Mouse (Mus musculus): ENCODE results near the gene Efnb3. TPM values are rescaled to one million over a fixed set of nuclear protein-coding genes. Genes with fewer than 3 reads are reported as not detected.

Efnb3 gene
- polyA plus RNA-seq, 1 experiment from 2014 or later, result 57.0 TPM

- H3K9ac ChIP-seq, result peak overlapping the region; percentile 71
- no peaks in the 10 kb centered on the region for H3K27me3 ChIP-seq
- under 1% methylated on average over 8 of the region's 8 CpGs for WGBS
- H3K4me2 ChIP-seq (replicated peaks), result peak overlapping the region; percentile 68
- H3K27ac ChIP-seq, result peak overlapping the region; percentile 95
- no peak for ATAC-seq (ENCODE audit: insufficient number of reproducible peaks, insufficient read depth, low FRiP score, low TSS enrichment)
- H3K4me1 ChIP-seq, result peaks cover 24% of the 10 kb centered on the region
- no peaks in the 10 kb centered on the region for H3K9me3 ChIP-seq
- peak overlapping the region; percentile 72 for H3K4me3 ChIP-seq
- H3K36me3 ChIP-seq, result peaks cover 11% of the 10 kb centered on the region
These were observed 21.8 kb upstream of the Efnb3 start for GRCm38 (mm10) chr11:69581814-69582213.

DNA sequence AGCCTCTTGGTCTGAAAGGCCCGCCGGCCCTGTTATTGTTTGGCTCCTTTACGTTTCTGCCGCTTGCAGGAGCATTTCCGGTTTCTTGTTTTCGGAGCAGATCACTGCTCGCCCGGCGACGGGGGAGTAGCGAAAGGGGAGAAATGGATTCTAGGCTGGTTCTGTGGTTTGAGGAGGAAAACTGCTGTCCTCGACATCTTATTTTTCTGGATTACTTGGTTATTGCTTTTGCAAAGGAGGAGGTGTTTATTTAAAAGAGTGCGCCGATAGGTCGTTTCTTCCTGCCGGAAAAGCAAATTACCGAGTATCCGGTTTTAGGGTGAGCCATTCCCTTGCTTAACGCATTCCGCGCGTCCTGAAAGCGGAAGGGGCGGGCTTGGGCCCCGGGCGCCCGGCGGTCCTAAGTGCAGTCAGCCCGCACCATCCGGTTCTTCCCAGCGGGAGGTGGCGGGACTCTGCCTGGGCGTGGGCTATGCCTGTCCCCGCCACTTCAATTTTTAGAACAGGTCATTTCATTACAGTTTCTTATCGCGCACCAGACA is 21.2 kb upstream of the Efnb3 start:
- Histone ChIP-seq H3K4me1 (peaks cover 27% of the 10 kb centered on the region), H3K27me3 (no peaks in the 10 kb centered on the region), H3K9ac (peak overlapping the region; percentile 71), H3K9me3 (no peaks in the 10 kb centered on the region), H3K4me3 (peak overlapping the region; percentile 72), H3K4me2 (replicated peaks) (peak overlapping the region; percentile 68), H3K36me3 (peaks cover 7% of the 10 kb centered on the region; the same call in 1 of the 2 replicates), H3K27ac (peak overlapping the region; percentile 95)
- WGBS, result under 1% methylated on average over 36 of the region's 36 CpGs
- peak; percentile 78 for ATAC-seq (ENCODE audit: insufficient number of reproducible peaks, insufficient read depth, low FRiP score, low TSS enrichment)

GRCm38 (mm10) chr11:69580572-69581146 is 20.7 kb upstream of the Efnb3 start:
- WGBS, result under 1% methylated on average over 25 of the region's 25 CpGs
- peaks cover 7% of the 10 kb centered on the region; the same call in 1 of the 2 replicates for H3K36me3 ChIP-seq
- H3K9me3 ChIP-seq, result no peaks in the 10 kb centered on the region
- peak; percentile 8; the same call in 1 of the 2 replicates for ATAC-seq (ENCODE audit: insufficient number of reproducible peaks, insufficient read depth, low FRiP score, low TSS enrichment)
- H3K27ac ChIP-seq, result peak overlapping the region; percentile 95
- H3K4me3 ChIP-seq, result peak overlapping the region; percentile 72
- peaks cover 30% of the 10 kb centered on the region for H3K4me1 ChIP-seq
- peak overlapping the region; percentile 71 for H3K9ac ChIP-seq
- H3K27me3 ChIP-seq, result no peaks in the 10 kb centered on the region
- peak overlapping the region; percentile 68 for H3K4me2 ChIP-seq (replicated peaks)

DNA sequence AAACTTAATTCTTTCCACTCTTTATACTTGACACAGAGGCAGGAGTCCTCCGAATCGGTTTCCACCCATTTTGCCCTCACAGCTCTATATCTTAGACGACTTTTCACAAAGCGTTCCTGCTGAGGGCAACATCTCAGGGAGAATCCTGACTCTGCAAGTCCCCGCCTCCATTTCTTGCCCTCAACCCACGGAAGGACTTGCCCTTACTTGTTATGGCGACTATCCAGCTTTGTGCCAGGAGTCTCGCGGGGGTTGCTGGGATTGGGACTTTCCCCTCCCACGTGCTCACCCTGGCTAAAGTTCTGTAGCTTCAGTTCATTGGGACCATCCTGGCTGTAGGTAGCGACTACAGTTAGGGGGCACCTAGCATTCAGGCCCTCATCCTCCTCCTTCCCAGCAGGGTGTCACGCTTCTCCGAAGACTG is 20.1 kb upstream of the Efnb3 start, which contains the start of the genes Wrap53 and Trp53:
Gene Wrap53 (minus strand): TSS at position 165 of the 424 bp plus-strand sequence.
Gene Trp53 (plus strand): TSS at position 269 of the 424 bp plus-strand sequence.
- ATAC-seq (ENCODE audit: insufficient number of reproducible peaks, insufficient read depth, low FRiP score, low TSS enrichment), result peak; percentile 25; the same call in 1 of the 2 replicates
- H3K9ac ChIP-seq, result peak within 1 kb of the TSS; percentile 85
- H3K27me3 ChIP-seq, result no peaks in the 10 kb centered on the region
- peaks cover 32% of the 10 kb centered on the region for H3K4me1 ChIP-seq
- H3K9me3 ChIP-seq, result no peaks in the 10 kb centered on the region
- peak within 1 kb of the TSS; percentile 95 for H3K27ac ChIP-seq
- under 1% methylated on average over 13 of the region's 13 CpGs for WGBS
- H3K4me3 ChIP-seq, result peak within 1 kb of the TSS; percentile 72
- peak within 1 kb of the TSS; percentile 88 for H3K4me2 ChIP-seq (replicated peaks)
- peaks cover 7% of the 10 kb centered on the region; the same call in 1 of the 2 replicates for H3K36me3 ChIP-seq

GRCm38 (mm10) chr11:69579128-69580017 is 19.4 kb upstream of the Efnb3 start:
- peak; percentile 88 for ATAC-seq (ENCODE audit: insufficient number of reproducible peaks, insufficient read depth, low FRiP score, low TSS enrichment)
- peak overlapping the region; percentile 72 for H3K4me3 ChIP-seq
- peak overlapping the region; percentile 88 for H3K4me2 ChIP-seq (replicated peaks)
- no peaks in the 10 kb centered on the region for H3K9me3 ChIP-seq
- H3K27ac ChIP-seq, result peak overlapping the region; percentile 95
- 2% methylated on average over 39 of the region's 39 CpGs for WGBS
- H3K9ac ChIP-seq, result peak overlapping the region; percentile 85
- H3K27me3 ChIP-seq, result no peaks in the 10 kb centered on the region
- peaks cover 5% of the 10 kb centered on the region; the same call in 1 of the 2 replicates for H3K36me3 ChIP-seq
- H3K4me1 ChIP-seq, result peaks cover 34% of the 10 kb centered on the region

DNA sequence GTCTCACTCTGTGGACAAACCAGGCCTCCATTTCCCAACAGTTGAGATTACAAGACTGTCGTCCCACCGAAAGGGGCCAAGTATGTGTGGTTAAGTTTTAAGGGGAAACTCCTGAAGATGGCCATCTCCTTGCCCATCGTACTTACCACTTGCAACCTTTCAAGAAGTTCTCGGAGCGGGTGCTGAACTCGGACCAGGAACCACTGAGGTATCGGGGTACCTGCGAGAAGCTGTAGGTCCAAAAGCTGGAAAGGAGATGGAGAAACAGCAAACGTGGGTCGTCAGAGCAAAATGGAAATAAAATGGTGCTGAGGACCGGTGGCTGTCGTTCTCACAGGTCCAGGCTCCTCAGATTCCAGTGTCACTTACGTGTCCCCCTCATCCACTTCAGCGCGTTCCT is 18.3 kb upstream of the Efnb3 start:
- H3K9me3 ChIP-seq, result no peaks in the 10 kb centered on the region
- H3K36me3 ChIP-seq, result peaks cover 14% of the 10 kb centered on the region; the same call in 1 of the 2 replicates
- peaks cover 34% of the 10 kb centered on the region for H3K4me1 ChIP-seq
- ATAC-seq (ENCODE audit: insufficient number of reproducible peaks, insufficient read depth, low FRiP score, low TSS enrichment), result no peak
- H3K27ac ChIP-seq, result peak overlapping the region; percentile 80
- peak overlapping the region; percentile 88 for H3K4me2 ChIP-seq (replicated peaks)
- H3K4me3 ChIP-seq, result peak overlapping the region; percentile 72
- 12% methylated on average over 15 of the region's 15 CpGs for WGBS
- H3K9ac ChIP-seq, result peak overlapping the region; percentile 85
- H3K27me3 ChIP-seq, result no peaks in the 10 kb centered on the region

DNA sequence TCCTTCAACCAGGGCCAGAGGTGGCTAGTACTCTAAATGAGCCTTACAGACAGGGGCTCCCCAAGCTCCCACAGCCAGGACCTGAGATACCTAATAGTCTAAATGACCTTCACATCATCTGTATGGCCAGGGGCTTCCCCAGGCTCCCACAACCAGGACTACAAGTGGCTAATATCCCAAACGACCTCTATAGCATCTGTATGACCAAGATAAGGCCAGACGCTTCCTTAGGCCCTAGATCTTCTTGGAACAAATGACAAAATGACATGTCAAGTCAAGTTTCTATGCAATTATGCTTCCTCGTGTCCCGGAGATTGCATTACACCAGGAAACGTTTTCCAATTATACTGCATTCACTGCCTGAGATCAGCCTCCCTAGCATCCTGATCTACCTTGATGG is 16.3 kb upstream of the Efnb3 start:
- Histone ChIP-seq H3K4me1 (peaks cover 26% of the 10 kb centered on the region), H3K9ac (no peak overlapping the region), H3K27ac (no peak overlapping the region), H3K9me3 (no peaks in the 10 kb centered on the region), H3K4me2 (replicated peaks) (0 out of 2 replicates have a peak overlapping the region, but pooled peaks have one; percentile 17), H3K4me3 (no peak overlapping the region), H3K36me3 (peaks cover 25% of the 10 kb centered on the region; the same call in 1 of the 2 replicates), H3K27me3 (no peaks in the 10 kb centered on the region)
- WGBS, result 62% methylated on average over 5 of the region's 5 CpGs
- no peak for ATAC-seq (ENCODE audit: insufficient number of reproducible peaks, insufficient read depth, low FRiP score, low TSS enrichment)

GRCm38 (mm10) chr11:69575220-69575619 is 15.2 kb upstream of the Efnb3 start:
- 62% methylated on average over 3 of the region's 3 CpGs for WGBS
- ATAC-seq (ENCODE audit: insufficient number of reproducible peaks, insufficient read depth, low FRiP score, low TSS enrichment), result no peak

DNA sequence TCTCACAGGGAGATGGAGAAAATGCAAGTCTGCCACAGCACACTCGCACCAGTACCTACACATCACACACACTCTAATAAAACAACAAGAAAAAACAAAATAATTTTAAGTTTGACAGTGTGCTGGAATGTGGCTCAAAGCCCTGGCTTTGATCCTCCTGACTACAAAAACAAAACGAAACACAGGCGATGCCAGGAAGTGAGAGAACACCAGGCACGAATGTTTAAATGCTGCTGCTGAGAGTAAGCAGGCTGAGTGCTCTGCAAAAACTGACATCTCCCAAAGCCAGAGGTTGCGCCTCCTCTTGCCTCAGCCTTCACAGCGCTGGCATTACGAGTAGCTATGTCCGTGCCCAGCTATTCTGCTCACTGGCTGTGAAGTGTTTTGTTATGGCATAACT is 5.1 kb upstream of the Efnb3 start:
- H3K4me1 ChIP-seq, result peaks cover 32% of the 10 kb centered on the region
- 72% methylated on average over 8 of the region's 8 CpGs for WGBS
- no peak overlapping the region for H3K4me3 ChIP-seq
- no peak for ATAC-seq (ENCODE audit: insufficient number of reproducible peaks, insufficient read depth, low FRiP score, low TSS enrichment)
- no peaks in the 10 kb centered on the region for H3K9me3 ChIP-seq
- H3K27me3 ChIP-seq, result no peaks in the 10 kb centered on the region
- no peak overlapping the region for H3K4me2 ChIP-seq (replicated peaks)
- peaks cover 52% of the 10 kb centered on the region for H3K36me3 ChIP-seq
- no peak overlapping the region for H3K9ac ChIP-seq
- no peak overlapping the region for H3K27ac ChIP-seq

More at GRCm38 (mm10) chr11:69575220-69575619, 15.2 kb upstream of the Efnb3 start:
- H3K36me3 ChIP-seq, result peaks cover 35% of the 10 kb centered on the region
- H3K27ac ChIP-seq, result no peak overlapping the region
- H3K4me3 ChIP-seq, result no peak overlapping the region
- H3K9me3 ChIP-seq, result no peaks in the 10 kb centered on the region
- H3K4me1 ChIP-seq, result peaks cover 26% of the 10 kb centered on the region
- no peaks in the 10 kb centered on the region for H3K27me3 ChIP-seq
- no peak overlapping the region for H3K9ac ChIP-seq
- no peak overlapping the region for H3K4me2 ChIP-seq (replicated peaks)

GRCm38 (mm10) chr11:69564391-69564790 is 4.4 kb upstream of the Efnb3 start:
- 47% methylated on average over 3 of the region's 3 CpGs for WGBS
- Histone ChIP-seq H3K4me3 (no peak overlapping the region), H3K36me3 (peaks cover 44% of the 10 kb centered on the region), H3K4me1 (peaks cover 32% of the 10 kb centered on the region), H3K27ac (no peak overlapping the region), H3K27me3 (no peaks in the 10 kb centered on the region), H3K9me3 (no peaks in the 10 kb centered on the region), H3K9ac (no peak overlapping the region), H3K4me2 (replicated peaks) (no peak overlapping the region)
- ATAC-seq (ENCODE audit: insufficient number of reproducible peaks, insufficient read depth, low FRiP score, low TSS enrichment), result no peak

- ATAC-seq (ENCODE audit: insufficient number of reproducible peaks, insufficient read depth, low FRiP score, low TSS enrichment), result no peak
- WGBS, result 54% methylated on average over 13 of the region's 13 CpGs
- H3K9ac ChIP-seq, result peak overlapping the region; percentile 42; the same call in 1 of the 2 replicates
- H3K27me3 ChIP-seq, result no peaks in the 10 kb centered on the region
- peaks cover 44% of the 10 kb centered on the region for H3K36me3 ChIP-seq
- H3K9me3 ChIP-seq, result no peaks in the 10 kb centered on the region
- H3K4me2 ChIP-seq (replicated peaks), result no peak overlapping the region
- peak overlapping the region; percentile 55 for H3K27ac ChIP-seq
- H3K4me1 ChIP-seq, result peaks cover 40% of the 10 kb centered on the region
- H3K4me3 ChIP-seq, result no peak overlapping the region
These were observed 3.4 kb upstream of the Efnb3 start for GRCm38 (mm10) chr11:69563373-69563772.
